Mouse (Mus musculus): ENCODE results near the gene Spint5. TPM values are rescaled to one million over a fixed set of nuclear protein-coding genes. Genes with fewer than 3 reads are reported as not detected.

Spint5 gene
- polyA plus RNA-seq, 1 experiment from 2014 or later: not detected

DNA sequence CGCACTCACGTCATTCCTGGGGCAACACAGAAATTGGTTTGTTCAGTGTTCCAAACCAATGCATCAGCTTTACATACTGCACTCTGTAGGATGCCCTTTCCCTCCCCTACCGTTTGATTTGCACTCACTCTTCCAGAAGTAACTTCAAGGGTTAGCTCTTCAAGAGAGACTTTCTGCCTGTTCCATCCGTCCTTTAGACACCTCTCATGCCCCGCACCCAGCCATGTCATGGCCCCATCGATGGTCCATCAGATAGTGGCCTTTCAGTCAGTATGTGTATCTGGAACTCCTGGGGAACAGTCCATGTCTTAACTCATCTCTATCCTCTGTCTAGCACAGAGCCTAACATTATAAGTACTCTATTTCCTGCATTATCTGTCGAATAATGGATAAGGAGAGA, 47.5 kb downstream of the Spint5 start:
- H3K36me3 ChIP-seq (replicated peaks): peaks cover 94% of the 10 kb centered on the region
- H3K27ac ChIP-seq (replicated peaks): no peak overlapping the region
- no peak for DNase-seq (ENCODE audit: low spot score)
- no peaks in the 10 kb centered on the region for H3K9me3 ChIP-seq
- no peaks in the 10 kb centered on the region for H3K27me3 ChIP-seq (replicated peaks; ENCODE audit: low read depth, poor library complexity, severe bottlenecking)
- H3K4me1 ChIP-seq: no peaks in the 10 kb centered on the region
- no peak overlapping the region for H3K4me3 ChIP-seq
- WGBS: 89% methylated on average over 7 of the region's 7 CpGs

DNA sequence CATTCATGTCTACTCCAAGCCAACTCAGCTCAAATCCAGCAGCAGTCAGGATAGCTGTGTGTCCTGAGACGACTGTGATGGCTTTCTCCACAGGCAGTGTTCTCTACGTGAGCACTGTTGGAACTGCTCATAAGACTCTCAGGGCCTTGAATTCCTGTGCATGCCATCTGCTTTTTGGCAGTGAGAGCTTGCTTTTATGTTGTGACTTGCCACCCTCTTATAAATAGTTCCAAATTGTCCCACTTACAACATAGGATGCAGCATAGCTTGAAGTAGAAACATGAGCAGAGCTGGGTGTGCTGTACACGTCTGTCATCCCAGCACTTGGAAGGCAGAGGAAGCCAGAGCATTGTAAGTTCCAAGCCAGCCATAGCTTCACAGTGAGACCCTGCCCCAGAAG, 50.7 kb downstream of the Spint5 start:
- Histone ChIP-seq H3K36me3 (replicated peaks) (peaks cover 75% of the 10 kb centered on the region), H3K4me1 (peaks cover 7% of the 10 kb centered on the region), H3K27me3 (replicated peaks; ENCODE audit: low read depth, poor library complexity, severe bottlenecking) (no peaks in the 10 kb centered on the region), H3K9me3 (no peaks in the 10 kb centered on the region), H3K4me3 (no peak overlapping the region), H3K27ac (replicated peaks) (no peak overlapping the region)
- 84% methylated on average over 3 of the region's 3 CpGs for WGBS
- no peak for DNase-seq (ENCODE audit: low spot score)

Other genes starting within 250 kb of the Spint5 start
- not detected in 2 replicates for gene Trp53tg5, start 241.6 kb upstream of the Spint5 start, polyA plus RNA-seq (2016; fragmentation: Nextera tagmentation; extraction: Ambion mirVana)
- 1.8 TPM in 2 replicates for gene Dbndd2, start 229.2 kb upstream of the Spint5 start, polyA plus RNA-seq (2016; fragmentation: Nextera tagmentation; extraction: Ambion mirVana)
- 34.8 and 38.1 TPM in 2 replicates for gene Pigt, start 217.8 kb upstream of the Spint5 start, polyA plus RNA-seq (2016; fragmentation: Nextera tagmentation; extraction: Ambion mirVana)
- 59.8 and 62.7 TPM in 2 replicates for gene Wfdc2, start 152.9 kb upstream of the Spint5 start, polyA plus RNA-seq (2016; fragmentation: Nextera tagmentation; extraction: Ambion mirVana)
- not detected in 2 replicates for gene Spint3, start 141.8 kb upstream of the Spint5 start, polyA plus RNA-seq (2016; fragmentation: Nextera tagmentation; extraction: Ambion mirVana)
- gene Wfdc6a, start 129.9 kb upstream of the Spint5 start, polyA plus RNA-seq (2016; fragmentation: Nextera tagmentation; extraction: Ambion mirVana): not detected in 2 replicates
- gene Eppin, start 121.7 kb upstream of the Spint5 start, polyA plus RNA-seq (2016; fragmentation: Nextera tagmentation; extraction: Ambion mirVana): not detected in 2 replicates
- not detected in 2 replicates for gene Wfdc6b, start 101.8 kb upstream of the Spint5 start, polyA plus RNA-seq (2016; fragmentation: Nextera tagmentation; extraction: Ambion mirVana)
- gene Wfdc8, start 101.7 kb upstream of the Spint5 start, polyA plus RNA-seq (2016; fragmentation: Nextera tagmentation; extraction: Ambion mirVana): not detected in 2 replicates
- gene Wfdc16, start 76.5 kb upstream of the Spint5 start, polyA plus RNA-seq (2016; fragmentation: Nextera tagmentation; extraction: Ambion mirVana): not detected in 2 replicates
- not detected in 2 replicates for gene Wfdc10, start 59.3 kb upstream of the Spint5 start, polyA plus RNA-seq (2016; fragmentation: Nextera tagmentation; extraction: Ambion mirVana)
- not detected in 2 replicates for gene Wfdc9, start 58.7 kb upstream of the Spint5 start, polyA plus RNA-seq (2016; fragmentation: Nextera tagmentation; extraction: Ambion mirVana)
- gene Wfdc11, start 41.2 kb upstream of the Spint5 start, polyA plus RNA-seq (2016; fragmentation: Nextera tagmentation; extraction: Ambion mirVana): not detected in 2 replicates
- gene Wfdc13, start 30.2 kb upstream of the Spint5 start, polyA plus RNA-seq (2016; fragmentation: Nextera tagmentation; extraction: Ambion mirVana): 0.14 TPM in 1 of 2 replicates, not detected in the other
- gene Spint4, start 16.8 kb upstream of the Spint5 start, polyA plus RNA-seq (2016; fragmentation: Nextera tagmentation; extraction: Ambion mirVana): not detected in 2 replicates
- gene Wfdc3, start 30.6 kb downstream of the Spint5 start, polyA plus RNA-seq (2016; fragmentation: Nextera tagmentation; extraction: Ambion mirVana): 0.87 and 0.95 TPM in 2 replicates
- 85.1 and 88.8 TPM in 2 replicates for gene Dnttip1, start 30.7 kb downstream of the Spint5 start, polyA plus RNA-seq (2016; fragmentation: Nextera tagmentation; extraction: Ambion mirVana)
- 571 and 605 TPM in 2 replicates for gene Ube2c, start 54.6 kb downstream of the Spint5 start, polyA plus RNA-seq (2016; fragmentation: Nextera tagmentation; extraction: Ambion mirVana)
- not detected in 2 replicates for gene Tnnc2, start 64.7 kb downstream of the Spint5 start, polyA plus RNA-seq (2016; fragmentation: Nextera tagmentation; extraction: Ambion mirVana)
- 10.7 and 11.9 TPM in 2 replicates for gene Snx21, start 70.5 kb downstream of the Spint5 start, polyA plus RNA-seq (2016; fragmentation: Nextera tagmentation; extraction: Ambion mirVana)
- gene Acot8, start 89.6 kb downstream of the Spint5 start, polyA plus RNA-seq (2016; fragmentation: Nextera tagmentation; extraction: Ambion mirVana): 13.9 and 15.8 TPM in 2 replicates
- 8.5 and 8.6 TPM in 2 replicates for gene Zswim3, start 89.8 kb downstream of the Spint5 start, polyA plus RNA-seq (2016; fragmentation: Nextera tagmentation; extraction: Ambion mirVana)
- 24.2 and 27.1 TPM in 2 replicates for gene Zswim1, start 107.4 kb downstream of the Spint5 start, polyA plus RNA-seq (2016; fragmentation: Nextera tagmentation; extraction: Ambion mirVana)
- gene Spata25, start 113.2 kb downstream of the Spint5 start, polyA plus RNA-seq (2016; fragmentation: Nextera tagmentation; extraction: Ambion mirVana): not detected in 2 replicates
- 95.8 and 100 TPM in 2 replicates for gene Ctsa, start 117.6 kb downstream of the Spint5 start, polyA plus RNA-seq (2016; fragmentation: Nextera tagmentation; extraction: Ambion mirVana)
- 4.8 and 5.4 TPM in 2 replicates for gene Neurl2, start 118.2 kb downstream of the Spint5 start, polyA plus RNA-seq (2016; fragmentation: Nextera tagmentation; extraction: Ambion mirVana)
- 36.7 and 40.7 TPM in 2 replicates for gene Pltp, start 142.4 kb downstream of the Spint5 start, polyA plus RNA-seq (2016; fragmentation: Nextera tagmentation; extraction: Ambion mirVana)
- gene Pcif1, start 164.0 kb downstream of the Spint5 start, polyA plus RNA-seq (2016; fragmentation: Nextera tagmentation; extraction: Ambion mirVana): 77.2 and 81.2 TPM in 2 replicates
- gene Zfp335, start 196.5 kb downstream of the Spint5 start, polyA plus RNA-seq (2016; fragmentation: Nextera tagmentation; extraction: Ambion mirVana): 17.4 and 18.2 TPM in 2 replicates
- gene Mmp9, start 225.5 kb downstream of the Spint5 start, polyA plus RNA-seq (2016; fragmentation: Nextera tagmentation; extraction: Ambion mirVana): 0.28 and 0.77 TPM in 2 replicates
- 1.5 and 1.7 TPM in 2 replicates for gene Slc12a5, start 245.5 kb downstream of the Spint5 start, polyA plus RNA-seq (2016; fragmentation: Nextera tagmentation; extraction: Ambion mirVana)

Measured in embryonic facial prominence, embryonic 10.5 days (tissue).